Mouse (Mus musculus): ENCODE data around the gene Aass. TPM values are rescaled to one million over a fixed set of nuclear protein-coding genes. Genes with fewer than 3 reads are reported as not detected.
"Not testable (repeated sequence)": the region's sequence is repeated elsewhere in the genome, so short reads cannot be mapped to it uniquely, and the experiment has no call there.

Gene Aass
- 0.59 and 0.96 TPM in 2 replicates for polyA plus RNA-seq (2015; fragmentation: Nextera tagmentation; extraction: Ambion mirVana)

DNA sequence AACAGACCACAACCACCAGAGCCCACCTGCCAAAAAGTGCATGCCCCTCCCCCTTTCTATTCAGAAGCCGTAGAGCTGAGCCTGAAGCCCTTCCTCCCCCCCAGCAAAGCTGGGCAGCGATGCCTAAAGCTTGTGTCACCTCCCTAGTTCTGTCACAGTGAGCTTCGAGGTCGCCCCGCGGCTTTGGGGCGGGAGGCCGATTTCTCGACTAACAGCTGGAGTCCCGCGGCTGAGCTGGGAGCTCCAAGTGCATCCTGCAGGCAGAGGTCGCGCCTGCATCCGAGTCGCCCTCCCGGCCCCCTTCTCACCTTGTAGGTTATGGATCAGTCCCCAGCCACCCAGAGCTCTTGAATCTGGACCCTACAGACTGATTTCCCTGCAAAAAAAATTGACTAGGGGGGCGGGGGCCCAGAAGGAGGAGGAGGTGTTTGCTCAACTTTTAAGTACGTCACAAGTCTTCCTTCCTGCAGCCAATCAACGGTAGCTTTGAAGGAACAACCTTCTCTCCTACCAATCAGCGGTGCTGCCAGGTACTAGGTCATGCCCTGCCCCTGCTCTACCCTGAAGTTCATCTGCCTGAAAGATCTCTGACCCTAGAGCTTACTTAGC is at the start of gene Aass:
TSS of gene Aass (minus strand) at position 414 of the 609 bp plus-strand sequence.
- peaks cover 8% of the 10 kb centered on the region for H3K4me1 ChIP-seq (replicated peaks)
- H3K9me3 ChIP-seq (replicated peaks): no peaks in the 10 kb centered on the region
- WGBS: under 1% methylated on average over 20 of the region's 20 CpGs
- ATAC-seq (replicated peaks; ENCODE audit: insufficient number of reproducible peaks, insufficient read depth, low FRiP score, low read depth): no peak; the same call in 1 of the 2 replicates
- H3K27me3 ChIP-seq: no peaks in the 10 kb centered on the region
- H3K9ac ChIP-seq: peak within 1 kb of the TSS; percentile 44
- no peak within 1 kb of the TSS for H3K27ac ChIP-seq
- no peaks in the 10 kb centered on the region for H3K36me3 ChIP-seq
- peak within 1 kb of the TSS; percentile 50 for H3K4me3 ChIP-seq
- peak within 1 kb of the TSS; percentile 81 for H3K4me2 ChIP-seq

DNA sequence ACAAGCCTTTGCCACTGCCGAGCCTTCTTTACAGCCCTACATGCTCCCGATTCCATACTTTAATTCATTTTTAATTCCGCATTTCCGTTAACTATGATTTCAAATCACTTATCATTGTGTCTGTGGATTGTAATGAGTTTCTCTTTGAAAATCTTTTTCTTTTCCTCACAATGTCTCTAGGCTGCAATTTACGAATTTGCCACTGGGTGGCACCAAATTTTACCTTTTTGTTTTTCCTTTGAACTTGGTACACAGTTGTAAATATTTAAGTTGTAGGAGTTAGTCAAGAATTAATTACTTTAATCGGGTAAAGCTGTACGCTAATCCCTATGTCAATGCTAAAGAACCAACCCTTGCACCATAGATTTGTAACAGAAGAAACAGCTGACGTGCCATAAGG is 47.3 kb upstream of the Aass start:
- Histone ChIP-seq H3K9me3 (replicated peaks) (no peaks in the 10 kb centered on the region), H3K27ac (no peak overlapping the region), H3K4me3 (peak overlapping the region; percentile 21), H3K4me2 (peak overlapping the region; percentile 37), H3K9ac (no peak overlapping the region), H3K36me3 (no peaks in the 10 kb centered on the region), H3K4me1 (replicated peaks) (no peaks in the 10 kb centered on the region), H3K27me3 (no peaks in the 10 kb centered on the region)
- no peak for ATAC-seq (replicated peaks; ENCODE audit: insufficient number of reproducible peaks, insufficient read depth, low FRiP score, low read depth)
- 17% methylated on average over 8 of the region's 8 CpGs for WGBS

DNA sequence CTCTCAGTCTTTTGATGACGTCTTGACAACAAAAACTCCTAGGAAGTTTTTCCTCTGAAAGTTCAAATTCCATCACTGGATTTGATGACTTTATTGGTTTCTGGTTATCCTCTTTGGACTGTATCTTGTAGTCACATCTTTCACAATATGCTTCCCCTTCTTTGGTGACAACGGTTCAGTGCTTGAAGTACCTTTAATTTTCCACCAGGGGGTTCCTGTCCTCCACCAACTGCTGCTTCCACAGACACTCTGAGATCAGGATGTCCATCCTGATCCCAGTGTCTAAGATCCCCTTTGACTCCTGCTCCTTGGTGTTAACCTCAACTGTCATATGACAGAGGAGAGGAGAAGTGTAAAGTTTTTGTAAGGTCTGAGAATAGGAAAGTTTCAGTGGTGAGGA is 31.0 kb upstream of the Aass start:
- H3K4me2 ChIP-seq; H3K27ac ChIP-seq; H3K4me3 ChIP-seq; H3K27me3 ChIP-seq; H3K4me1 ChIP-seq (replicated peaks); ATAC-seq (replicated peaks; ENCODE audit: insufficient number of reproducible peaks, insufficient read depth, low FRiP score, low read depth); H3K9me3 ChIP-seq (replicated peaks); H3K36me3 ChIP-seq; H3K9ac ChIP-seq: not testable (repeated sequence)
- 44% methylated on average over 2 of the region's 2 CpGs for WGBS

DNA sequence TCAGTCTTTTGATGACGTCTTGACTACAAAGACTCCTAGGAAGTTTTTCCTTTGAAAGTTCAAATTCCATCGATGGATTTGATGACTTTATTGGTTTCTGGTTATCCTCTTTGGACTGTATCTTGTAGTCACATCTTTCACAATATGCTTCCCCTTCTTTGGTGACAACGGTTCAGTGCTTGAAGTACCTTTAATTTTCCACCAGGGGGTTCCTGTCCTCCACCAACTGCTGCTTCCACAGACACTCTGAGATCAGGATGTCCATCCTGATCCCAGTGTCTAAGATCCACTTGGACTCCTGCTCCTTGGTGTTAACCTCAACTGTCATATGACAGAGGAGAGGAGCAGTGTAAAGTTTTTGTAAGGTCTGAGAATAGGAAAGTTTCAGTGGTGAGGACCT is 23.6 kb upstream of the Aass start:
- H3K27me3 ChIP-seq: not testable (repeated sequence)

DNA sequence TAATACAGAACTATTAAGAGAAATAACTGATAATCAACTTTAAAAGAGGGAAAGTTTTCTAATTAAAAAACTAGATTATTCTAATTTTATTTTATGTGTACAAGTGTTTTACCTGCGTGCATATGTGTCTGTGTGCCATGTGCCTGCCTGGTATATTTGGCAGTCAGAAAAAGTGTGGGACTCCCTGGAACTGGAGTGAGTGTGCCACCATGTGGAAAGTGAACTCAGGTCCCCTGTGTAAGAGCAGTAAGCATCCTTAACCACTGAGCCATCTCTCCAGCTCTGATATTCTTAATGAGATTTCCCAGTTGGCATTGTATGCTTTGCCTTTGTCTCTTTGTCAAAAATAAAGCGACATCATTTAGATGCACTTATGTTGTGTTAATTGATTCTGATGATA is 20.3 kb upstream of the Aass start:
- Histone ChIP-seq H3K9me3 (replicated peaks) (no peaks in the 10 kb centered on the region), H3K36me3 (no peaks in the 10 kb centered on the region), H3K4me3 (no peak overlapping the region), H3K27ac (no peak overlapping the region), H3K27me3 (no peaks in the 10 kb centered on the region), H3K9ac (no peak overlapping the region), H3K4me2 (no peak overlapping the region), H3K4me1 (replicated peaks) (no peaks in the 10 kb centered on the region)
- no peak for ATAC-seq (replicated peaks; ENCODE audit: insufficient number of reproducible peaks, insufficient read depth, low FRiP score, low read depth)
- 86% methylated on average over 2 of the region's 2 CpGs for WGBS

More for the DNA sequence above, 23.6 kb upstream of the Aass start:
- not testable (repeated sequence) for H3K9me3 ChIP-seq (replicated peaks); H3K36me3 ChIP-seq; ATAC-seq (replicated peaks; ENCODE audit: insufficient number of reproducible peaks, insufficient read depth, low FRiP score, low read depth); H3K4me2 ChIP-seq; H3K4me1 ChIP-seq (replicated peaks); H3K27ac ChIP-seq; H3K9ac ChIP-seq; H3K4me3 ChIP-seq
- WGBS: 53% methylated on average over 3 of the region's 3 CpGs

DNA sequence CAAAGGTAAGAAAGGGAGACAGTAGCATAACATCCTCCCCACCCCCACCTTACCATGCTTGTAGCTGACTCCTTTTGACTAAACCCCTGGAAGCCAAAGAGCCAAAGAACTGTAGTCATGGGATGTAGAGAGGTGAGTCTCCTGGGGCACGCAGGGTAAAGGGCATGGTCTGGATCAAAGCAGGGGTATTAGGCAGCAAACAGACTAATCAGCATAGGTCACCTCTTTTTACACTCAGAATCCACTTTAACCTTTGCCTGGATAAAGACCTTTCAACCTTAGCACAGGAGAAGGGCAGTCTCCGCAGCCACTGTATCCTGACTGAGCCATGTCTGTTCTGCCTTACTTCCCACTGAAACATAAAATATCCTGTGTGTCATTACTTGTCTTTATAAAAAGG is 14.4 kb upstream of the Aass start:
- H3K4me2 ChIP-seq: no peak overlapping the region
- H3K9me3 ChIP-seq (replicated peaks): no peaks in the 10 kb centered on the region
- no peak overlapping the region for H3K27ac ChIP-seq
- no peaks in the 10 kb centered on the region for H3K27me3 ChIP-seq
- H3K4me3 ChIP-seq: no peak overlapping the region
- 79% methylated on average over 2 of the region's 2 CpGs for WGBS
- no peak overlapping the region for H3K9ac ChIP-seq
- no peak for ATAC-seq (replicated peaks; ENCODE audit: insufficient number of reproducible peaks, insufficient read depth, low FRiP score, low read depth)
- H3K36me3 ChIP-seq: no peaks in the 10 kb centered on the region
- no peaks in the 10 kb centered on the region for H3K4me1 ChIP-seq (replicated peaks)

DNA sequence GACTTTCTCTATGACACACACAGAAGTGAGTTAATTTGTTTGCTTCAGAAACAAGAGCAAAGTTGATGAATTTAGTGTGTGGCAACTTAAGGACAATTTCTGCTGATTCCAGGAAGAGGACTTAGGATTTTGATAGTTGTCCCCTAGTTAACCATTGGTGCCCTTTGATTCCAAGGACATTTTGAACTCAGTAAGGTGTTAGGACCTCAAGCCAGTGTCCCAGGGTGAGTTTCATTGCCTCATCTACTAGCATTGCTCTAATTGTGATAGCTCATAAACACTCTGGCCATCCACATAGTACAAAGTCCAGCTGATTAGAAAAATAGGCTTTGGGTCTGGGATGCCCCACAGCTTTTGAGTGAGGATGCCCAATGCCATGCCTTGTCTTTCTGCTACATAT is 11.2 kb upstream of the Aass start:
- no peak overlapping the region for H3K4me2 ChIP-seq
- no peaks in the 10 kb centered on the region for H3K27me3 ChIP-seq
- H3K9me3 ChIP-seq (replicated peaks): no peaks in the 10 kb centered on the region
- no peak for ATAC-seq (replicated peaks; ENCODE audit: insufficient number of reproducible peaks, insufficient read depth, low FRiP score, low read depth)
- H3K4me3 ChIP-seq: no peak overlapping the region
- H3K27ac ChIP-seq: no peak overlapping the region
- H3K36me3 ChIP-seq: no peaks in the 10 kb centered on the region
- no peaks in the 10 kb centered on the region for H3K4me1 ChIP-seq (replicated peaks)
- H3K9ac ChIP-seq: no peak overlapping the region

DNA sequence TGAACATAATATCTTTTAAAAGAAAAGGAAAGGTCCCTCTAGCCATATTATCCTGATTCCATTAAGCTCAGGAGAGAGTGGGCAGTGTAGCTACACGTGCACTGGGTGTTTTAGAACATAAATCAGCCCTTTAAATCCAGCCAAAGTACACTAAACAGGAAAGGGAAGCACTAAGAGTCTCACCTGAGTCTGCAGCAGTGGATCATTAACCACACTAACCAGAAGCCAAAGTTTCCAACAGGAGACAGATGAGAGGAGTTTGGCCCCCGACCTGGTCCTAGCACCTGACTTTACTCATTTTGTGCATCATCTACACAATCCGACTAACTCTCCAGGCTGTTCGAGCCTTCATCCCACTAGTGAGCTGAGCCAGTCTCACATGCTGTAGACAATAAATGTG is 1.8 kb downstream of the Aass start:
- H3K9me3 ChIP-seq (replicated peaks): no peaks in the 10 kb centered on the region
- H3K36me3 ChIP-seq: no peaks in the 10 kb centered on the region
- H3K4me2 ChIP-seq: no peak overlapping the region
- H3K9ac ChIP-seq: no peak overlapping the region
- ATAC-seq (replicated peaks; ENCODE audit: insufficient number of reproducible peaks, insufficient read depth, low FRiP score, low read depth): no peak
- 64% methylated on average over 4 of the region's 4 CpGs for WGBS
- H3K27ac ChIP-seq: no peak overlapping the region
- H3K4me1 ChIP-seq (replicated peaks): peaks cover 8% of the 10 kb centered on the region
- H3K27me3 ChIP-seq: no peaks in the 10 kb centered on the region
- no peak overlapping the region for H3K4me3 ChIP-seq

DNA sequence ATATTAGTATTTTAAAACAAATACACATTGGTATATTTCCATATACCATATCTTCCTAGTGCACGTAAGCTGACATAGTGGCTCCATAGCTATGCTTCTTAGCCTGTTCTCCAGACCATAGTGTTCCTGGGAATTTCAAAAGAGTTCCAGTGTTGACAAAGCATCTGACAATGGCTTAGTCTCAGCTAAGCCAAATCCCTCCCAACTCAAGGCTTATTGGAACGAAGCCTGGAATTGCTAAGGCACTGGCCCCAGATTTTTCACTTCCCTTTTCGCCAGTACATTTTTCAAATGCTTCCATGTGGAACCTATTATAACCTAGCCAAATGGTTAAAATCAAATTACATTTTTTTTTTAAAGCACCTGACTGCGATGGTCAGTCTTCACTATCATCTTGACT is 3.6 kb downstream of the Aass start:
- Histone ChIP-seq H3K36me3 (no peaks in the 10 kb centered on the region), H3K4me3 (no peak overlapping the region), H3K4me1 (replicated peaks) (peaks cover 8% of the 10 kb centered on the region), H3K9me3 (replicated peaks) (no peaks in the 10 kb centered on the region), H3K4me2 (no peak overlapping the region), H3K9ac (no peak overlapping the region), H3K27me3 (no peaks in the 10 kb centered on the region), H3K27ac (no peak overlapping the region)
- WGBS: 57% methylated on average over 4 of the region's 4 CpGs
- ATAC-seq (replicated peaks; ENCODE audit: insufficient number of reproducible peaks, insufficient read depth, low FRiP score, low read depth): no peak

DNA sequence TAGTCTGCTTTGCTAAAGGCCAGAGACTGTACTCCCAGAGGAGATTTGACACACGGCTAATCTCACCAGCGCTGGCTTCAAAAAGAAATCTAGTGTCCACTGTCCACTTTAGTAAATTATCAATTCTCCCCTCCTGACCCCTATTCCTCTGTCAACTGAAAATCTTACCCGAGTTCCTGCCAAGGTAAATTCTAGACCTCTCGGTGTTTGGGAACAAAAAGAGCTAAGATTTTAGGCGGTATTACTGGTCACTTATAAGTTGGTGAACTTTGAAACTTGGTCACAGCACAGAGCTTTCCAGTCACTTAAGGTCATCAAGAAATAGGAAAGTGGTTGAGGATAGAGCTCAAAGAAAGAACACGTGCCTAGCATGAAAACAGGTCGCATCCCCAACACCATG is 6.1 kb downstream of the Aass start:
- Histone ChIP-seq H3K9me3 (replicated peaks) (no peaks in the 10 kb centered on the region), H3K27ac (no peak overlapping the region), H3K4me3 (no peak overlapping the region), H3K27me3 (no peaks in the 10 kb centered on the region), H3K4me1 (replicated peaks) (no peaks in the 10 kb centered on the region), H3K4me2 (no peak overlapping the region), H3K36me3 (no peaks in the 10 kb centered on the region), H3K9ac (no peak overlapping the region)
- 75% methylated on average over 7 of the region's 7 CpGs for WGBS
- no peak for ATAC-seq (replicated peaks; ENCODE audit: insufficient number of reproducible peaks, insufficient read depth, low FRiP score, low read depth)

DNA sequence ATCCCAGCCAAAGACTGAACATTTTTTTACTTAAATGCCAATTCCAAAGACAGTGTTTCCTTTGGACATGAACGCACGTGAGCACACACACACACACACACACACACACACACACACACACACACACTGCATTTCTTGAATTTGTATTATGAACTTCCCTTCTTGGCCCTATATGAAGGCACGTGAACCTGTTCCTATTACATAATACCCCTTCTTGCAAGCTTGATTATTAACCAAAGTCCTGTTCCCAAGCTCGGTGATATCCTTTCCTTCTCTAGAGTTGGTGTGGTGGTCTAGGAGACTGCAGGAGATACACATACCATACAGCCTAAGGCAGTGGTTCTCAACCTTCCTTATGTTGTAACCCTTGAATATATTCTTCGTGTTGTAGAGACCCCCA is 7.0 kb downstream of the Aass start:
- H3K4me1 ChIP-seq (replicated peaks): no peaks in the 10 kb centered on the region
- no peaks in the 10 kb centered on the region for H3K27me3 ChIP-seq
- no peak overlapping the region for H3K4me3 ChIP-seq
- 81% methylated on average over 5 of the region's 5 CpGs for WGBS
- no peak for ATAC-seq (replicated peaks; ENCODE audit: insufficient number of reproducible peaks, insufficient read depth, low FRiP score, low read depth)
- H3K9ac ChIP-seq: no peak overlapping the region
- no peaks in the 10 kb centered on the region for H3K36me3 ChIP-seq
- H3K4me2 ChIP-seq: no peak overlapping the region
- no peak overlapping the region for H3K27ac ChIP-seq
- H3K9me3 ChIP-seq (replicated peaks): no peaks in the 10 kb centered on the region

DNA sequence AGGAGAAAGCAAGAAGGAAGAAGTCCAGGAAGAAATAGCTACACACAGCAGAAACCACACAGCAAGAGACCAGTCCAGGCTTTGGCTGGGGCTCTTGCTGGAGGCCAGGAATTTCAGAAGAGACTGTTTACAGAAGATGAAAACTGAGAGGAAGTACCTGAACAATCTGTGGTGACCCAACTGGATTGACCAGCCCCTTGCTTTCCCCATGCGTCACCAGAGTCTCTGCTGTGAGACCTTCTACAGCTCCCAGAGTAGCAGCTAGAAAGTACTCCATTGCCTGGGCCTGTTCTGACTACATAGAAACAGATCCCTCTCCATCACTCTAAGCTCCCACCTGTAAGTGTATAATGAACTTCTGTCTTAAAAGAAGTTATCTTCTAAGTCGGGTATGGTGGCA is 8.0 kb downstream of the Aass start:
- Histone ChIP-seq H3K4me1 (replicated peaks) (no peaks in the 10 kb centered on the region), H3K9ac (no peak overlapping the region), H3K4me2 (no peak overlapping the region), H3K27me3 (no peaks in the 10 kb centered on the region), H3K36me3 (no peaks in the 10 kb centered on the region), H3K4me3 (no peak overlapping the region), H3K9me3 (replicated peaks) (no peaks in the 10 kb centered on the region), H3K27ac (no peak overlapping the region)
- WGBS: 69% methylated on average over 2 of the region's 2 CpGs
- ATAC-seq (replicated peaks; ENCODE audit: insufficient number of reproducible peaks, insufficient read depth, low FRiP score, low read depth): no peak

Data from heart, embryonic 15.5 days (tissue).